7 mouse cellular contexts compared by ENCODE assay signal in genomic region chr7:39589044-39589443, GRCm38 (mm10).
DNase-seq lines count a peak whose midpoint lies in the region; ATAC-seq and TF ChIP-seq lines count a peak whose summit lies in the region.
"Not testable (repeated sequence)": the region's sequence is repeated elsewhere in the genome, so short reads cannot be mapped to it uniquely, and the experiment has no call there.

No protein-coding gene starts in this region.

- 44% methylated on average over 7 of the region's 7 CpGs for WGBS in embryonic facial prominence, embryonic 12.5 days
- WGBS in forebrain, postnatal 0 days, result 44% methylated on average over 7 of the region's 7 CpGs
- 49% methylated on average over 7 of the region's 7 CpGs for WGBS in hindbrain, embryonic 10.5 days
- 56% methylated on average over 7 of the region's 7 CpGs for WGBS in kidney, adult 2 months
- 41% methylated on average over 7 of the region's 7 CpGs for WGBS in limb, embryonic 15.5 days
- 45% methylated on average over 7 of the region's 7 CpGs for WGBS in lung, embryonic 16.5 days
- 39% methylated on average over 7 of the region's 7 CpGs for WGBS in neural tube, embryonic 13.5 days

- H3K4me2 ChIP-seq in embryonic facial prominence, embryonic 12.5 days (replicated peaks), result peak overlapping the region; percentile 59
- H3K4me2 ChIP-seq in forebrain, postnatal 0 days (ENCODE audit: low read depth), result peak overlapping the region; percentile 56
- peak overlapping the region; percentile 63 for H3K4me2 ChIP-seq in limb, embryonic 15.5 days
- peak overlapping the region; percentile 60 for H3K4me2 ChIP-seq in lung, embryonic 16.5 days (ENCODE audit: low read depth, low read length)
- H3K4me2 ChIP-seq in neural tube, embryonic 13.5 days, result peak overlapping the region; percentile 56

- not testable (repeated sequence) for H3K9me3 ChIP-seq in embryonic facial prominence, embryonic 12.5 days; forebrain, postnatal 0 days (ENCODE audit: low read length); hindbrain, embryonic 10.5 days; limb, embryonic 15.5 days; lung, embryonic 16.5 days (ENCODE audit: control insufficient read depth, low read length); neural tube, embryonic 13.5 days

- TF ChIP-seq CTCF in forebrain, postnatal 0 days (IDR thresholded peaks at IDR 0.05; ENCODE audit: low read depth); kidney, adult 2 months (conservative IDR thresholded peaks at IDR 0.05; ENCODE audit: insufficient read depth, insufficient read length, low read depth, low read length): not testable (repeated sequence)

- not testable (repeated sequence) for H3K27me3 ChIP-seq in embryonic facial prominence, embryonic 12.5 days; forebrain, postnatal 0 days (ENCODE audit: insufficient read depth, low read length); hindbrain, embryonic 10.5 days (ENCODE audit: insufficient read depth, poor library complexity, severe bottlenecking); kidney, adult 2 months (replicated peaks; ENCODE audit: control insufficient read depth, insufficient read depth, low read length); limb, embryonic 15.5 days; lung, embryonic 16.5 days (ENCODE audit: control insufficient read depth, insufficient read depth, low read depth, low read length); neural tube, embryonic 13.5 days

- H3K36me3 ChIP-seq in embryonic facial prominence, embryonic 12.5 days; forebrain, postnatal 0 days (ENCODE audit: insufficient read depth); hindbrain, embryonic 10.5 days; kidney, adult 2 months (ENCODE audit: control insufficient read depth, insufficient read depth, low read length); limb, embryonic 15.5 days; lung, embryonic 16.5 days (ENCODE audit: control insufficient read depth, insufficient read depth, low read length); neural tube, embryonic 13.5 days: not testable (repeated sequence)

- not testable (repeated sequence) for H3K9ac ChIP-seq in embryonic facial prominence, embryonic 12.5 days; limb, embryonic 15.5 days; lung, embryonic 16.5 days (ENCODE audit: low read length)
- H3K9ac ChIP-seq in forebrain, postnatal 0 days, result peak overlapping the region; percentile 67
- H3K9ac ChIP-seq in neural tube, embryonic 13.5 days, result peak overlapping the region; percentile 76

- not testable (repeated sequence) for ATAC-seq in embryonic facial prominence, embryonic 12.5 days (ENCODE audit: insufficient number of reproducible peaks, insufficient read depth, low FRiP score, low TSS enrichment); limb, embryonic 15.5 days (ENCODE audit: insufficient number of reproducible peaks, low FRiP score, low TSS enrichment, low read depth); lung, embryonic 16.5 days (ENCODE audit: low read depth)
- 0 out of 2 replicates have a peak, but pooled peaks have one; percentile 4 for ATAC-seq in forebrain, postnatal 0 days
- ATAC-seq in neural tube, embryonic 13.5 days (ENCODE audit: low read depth), result peak; percentile 37

- not testable (repeated sequence) for H3K4me1 ChIP-seq in embryonic facial prominence, embryonic 12.5 days; forebrain, postnatal 0 days (ENCODE audit: insufficient read depth); hindbrain, embryonic 10.5 days (replicated peaks); kidney, adult 2 months (ENCODE audit: control insufficient read depth, insufficient read depth, low read length); limb, embryonic 15.5 days; lung, embryonic 16.5 days (replicated peaks; ENCODE audit: control insufficient read depth, insufficient read depth, low read length); neural tube, embryonic 13.5 days (replicated peaks)

- TF ChIP-seq POLR2A in kidney, adult 2 months (IDR thresholded peaks at IDR 0.05; ENCODE audit: low read depth, low read length), result not testable (repeated sequence)

- H3K27ac ChIP-seq in embryonic facial prominence, embryonic 12.5 days; forebrain, postnatal 0 days (ENCODE audit: low read depth, low read length); kidney, adult 2 months (ENCODE audit: insufficient read depth, low read depth, low read length); limb, embryonic 15.5 days; lung, embryonic 16.5 days (ENCODE audit: low read length): not testable (repeated sequence)
- peak overlapping the region; percentile 85; the same call in 1 of the 2 replicates for H3K27ac ChIP-seq in hindbrain, embryonic 10.5 days
- peak overlapping the region; percentile 76 for H3K27ac ChIP-seq in neural tube, embryonic 13.5 days (replicated peaks)

- not testable (repeated sequence) for DNase-seq in forebrain, postnatal 0 days; hindbrain, embryonic 10.5 days (ENCODE audit: low spot score); kidney, adult 2 months

- H3K4me3 ChIP-seq in embryonic facial prominence, embryonic 12.5 days, result peak overlapping the region; percentile 45
- peak overlapping the region; percentile 37 for H3K4me3 ChIP-seq in forebrain, postnatal 0 days (ENCODE audit: low read depth, low read length)
- peak overlapping the region; percentile 55 for H3K4me3 ChIP-seq in hindbrain, embryonic 10.5 days
- peak overlapping the region; percentile 35; the same call in 1 of the 2 replicates for H3K4me3 ChIP-seq in kidney, adult 2 months (ENCODE audit: insufficient read depth, low read depth, low read length)
- H3K4me3 ChIP-seq in limb, embryonic 15.5 days, result peak overlapping the region; percentile 46
- peak overlapping the region; percentile 48 for H3K4me3 ChIP-seq in lung, embryonic 16.5 days (ENCODE audit: low read length)
- H3K4me3 ChIP-seq in neural tube, embryonic 13.5 days, result peak overlapping the region; percentile 45
